Mouse (Mus musculus) induced T-regulatory cell, adult 2 months (primary cell): ENCODE measurements at regions not wholly inside any gene's neighbourhood (a gene's known extent, or its start where the extent isn't known, plus 50 kb on each side); places are given as distances from the start of the nearest gene placed in this dataset.

Experiments
- DNase-seq: peaks from one replicate; pipeline ENCODE4 v3.0.0-alpha.2; 2012; ENCODE audit warnings: low read depth

DNA sequence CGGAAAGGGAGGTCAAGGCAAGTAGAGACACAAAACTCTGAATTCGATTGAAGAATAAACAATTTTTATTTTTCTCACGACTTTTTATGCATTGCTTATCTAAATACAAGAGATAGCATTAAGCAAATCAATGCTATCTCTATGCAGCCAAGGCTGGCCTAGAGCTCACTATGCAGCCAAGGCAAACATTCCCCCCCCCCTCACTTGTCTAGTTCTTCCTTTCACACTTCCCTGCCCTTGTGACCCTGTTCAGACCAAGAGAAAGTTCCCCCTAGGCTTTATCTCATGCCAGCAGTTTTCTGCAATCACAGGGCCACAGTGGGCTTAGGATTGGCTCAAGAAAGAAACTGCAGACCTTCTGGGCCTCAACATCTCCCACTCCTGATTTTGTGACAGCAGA lies 417.9 kb upstream of the Rag2 start:
- no peak for DNase-seq

DNA sequence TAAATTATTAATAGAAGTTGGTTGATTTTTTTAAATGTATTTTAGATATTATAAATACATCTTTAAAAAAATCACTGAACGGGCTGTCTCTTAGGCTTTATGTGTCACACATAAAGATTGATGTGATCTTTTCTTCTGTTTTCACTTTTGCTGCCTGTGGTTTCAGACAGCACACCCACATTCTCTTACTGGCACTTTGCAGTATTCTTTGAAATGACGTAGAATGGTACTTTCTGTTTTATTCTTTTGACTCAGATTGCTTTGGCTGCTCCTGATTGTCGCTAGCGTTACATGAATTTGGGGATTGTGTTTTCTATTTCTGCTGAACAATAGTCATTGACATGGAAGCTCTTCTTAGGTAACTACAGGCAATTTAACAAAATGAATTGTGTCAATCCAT lies 415.4 kb upstream of the Rag2 start:
- DNase-seq: peak; percentile 8

- DNase-seq: no peak
Measured at GRCm38 (mm10) chr2:101220759-101221158, 403.8 kb upstream of the Rag2 start.

DNA sequence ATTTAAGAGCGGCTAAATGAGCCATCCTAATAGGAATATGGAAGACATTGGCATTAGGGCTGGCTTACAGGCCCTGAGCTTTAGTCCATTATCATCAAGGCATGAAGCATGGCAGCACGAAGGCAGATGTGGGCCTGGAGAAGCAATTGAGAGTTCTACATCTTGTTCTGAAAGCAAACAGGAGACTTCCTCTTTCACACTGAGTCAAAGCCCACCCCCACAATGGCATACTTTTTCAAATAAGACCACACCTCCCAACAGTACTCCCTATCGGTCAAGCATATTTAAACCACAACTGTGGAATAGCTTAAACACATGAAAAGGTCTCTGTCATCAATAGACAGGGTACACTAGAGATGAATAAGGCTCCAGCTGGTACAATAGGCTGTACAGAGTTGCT lies 381.5 kb upstream of the Rag2 start:
- no peak for DNase-seq

DNA sequence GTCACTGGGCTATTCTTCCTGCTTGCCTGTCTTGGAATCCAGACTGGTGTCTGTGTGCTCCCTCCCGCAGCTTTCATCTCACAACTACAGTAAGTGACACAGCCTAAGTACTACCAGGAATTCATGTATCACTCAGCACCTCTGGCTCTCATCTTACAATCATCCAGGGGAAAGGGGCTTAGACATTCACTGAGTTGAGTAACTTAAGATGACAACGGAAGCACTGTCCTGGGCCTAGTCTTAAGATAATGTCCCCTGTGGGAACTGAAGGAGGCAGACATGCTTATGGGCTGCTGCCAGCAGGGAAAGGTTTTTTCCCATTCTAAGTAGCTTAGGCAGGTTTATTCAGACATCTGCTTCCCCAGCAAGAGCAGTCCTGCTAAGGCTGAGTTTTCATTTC lies 377.4 kb upstream of the Rag2 start:
- no peak for DNase-seq

DNA sequence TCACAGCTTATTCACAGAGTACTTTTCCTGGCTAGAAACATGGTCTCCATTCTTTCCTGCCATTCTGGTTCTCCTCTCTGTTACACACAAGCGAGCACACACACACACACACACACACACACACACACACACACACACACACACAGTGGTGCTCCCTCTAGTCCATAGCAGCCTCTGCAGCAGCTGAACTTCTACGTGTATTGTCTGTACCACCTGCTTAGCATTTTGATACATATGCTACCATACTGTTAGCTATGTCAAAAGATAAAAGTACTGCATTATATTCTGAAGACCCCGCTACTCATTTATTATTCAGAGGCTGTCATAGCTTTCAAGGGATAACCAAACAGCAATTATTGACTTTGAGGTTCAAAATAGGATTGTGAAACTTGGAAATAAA lies 372.3 kb upstream of the Rag2 start:
- DNase-seq: no peak

DNA sequence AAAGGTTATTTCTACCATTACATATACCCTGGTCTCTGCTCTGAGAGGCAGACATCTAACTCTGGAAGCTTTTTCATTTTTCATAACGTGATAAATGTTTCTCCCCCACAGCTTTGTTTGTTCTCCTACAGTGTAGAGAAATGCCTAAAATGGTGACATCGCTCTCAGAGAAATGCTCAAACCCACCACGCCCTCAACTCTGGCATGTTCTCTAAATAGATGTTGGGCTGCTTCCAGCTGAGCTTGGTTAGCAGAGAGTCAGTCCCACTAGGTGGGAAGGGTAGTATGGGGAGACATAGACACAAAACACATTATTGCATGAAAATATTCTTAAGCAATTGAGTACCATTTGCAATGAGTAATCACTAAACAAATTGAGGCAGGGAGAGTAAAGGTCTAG lies 368.1 kb upstream of the Rag2 start:
- no peak for DNase-seq

DNA sequence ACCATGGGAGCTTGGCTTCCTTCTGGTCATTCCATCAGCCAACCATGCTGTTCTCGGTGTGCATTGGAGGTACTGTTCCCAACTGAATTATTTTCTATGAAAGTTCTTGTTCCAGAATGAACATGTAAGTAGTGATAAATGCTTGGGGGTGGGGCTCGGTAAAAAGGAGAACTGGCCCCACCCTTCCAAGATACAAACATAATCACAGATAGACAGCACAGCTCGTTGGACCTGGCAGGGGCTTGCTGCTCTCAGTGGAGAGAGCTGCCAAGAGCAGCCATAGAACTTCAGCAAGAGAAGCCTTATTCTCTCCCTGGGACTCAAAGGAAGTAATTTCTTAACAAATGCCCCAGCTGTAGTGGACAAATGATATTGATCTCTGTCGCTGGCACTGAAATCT lies 360.6 kb upstream of the Rag2 start:
- no peak for DNase-seq

- no peak for DNase-seq
Measured at GRCm38 (mm10) chr2:101266685-101267374, 357.7 kb upstream of the Rag2 start.

DNA sequence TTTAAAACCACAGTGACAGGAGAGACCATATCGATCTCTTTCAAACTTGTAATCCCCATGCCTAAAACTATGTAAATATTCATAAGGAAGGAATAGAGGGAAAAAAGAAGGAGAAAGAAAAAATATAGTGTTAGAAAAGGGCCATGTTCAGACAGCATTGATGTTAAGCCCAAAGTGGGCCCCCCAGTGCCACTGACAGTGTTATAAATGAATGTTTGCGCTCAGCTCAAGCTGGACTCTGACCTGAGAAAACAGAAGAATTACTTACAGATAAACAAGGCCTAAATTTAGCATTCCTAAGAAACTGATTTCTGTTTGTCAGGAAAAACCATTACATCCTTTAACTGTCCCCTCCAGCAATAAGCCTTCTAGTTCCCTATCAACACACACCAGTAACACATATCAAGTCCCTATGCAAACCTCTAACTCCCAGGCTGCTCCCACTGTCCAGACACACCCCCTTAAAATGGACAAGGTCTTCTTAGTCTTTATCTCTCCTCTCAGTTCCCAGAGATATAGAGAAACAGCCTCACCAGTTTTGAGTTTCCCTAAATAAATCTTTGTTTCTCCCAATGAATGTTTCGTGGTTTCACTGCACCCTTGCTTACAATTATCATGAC lies 350.4 kb upstream of the Rag2 start:
- DNase-seq: no peak

DNA sequence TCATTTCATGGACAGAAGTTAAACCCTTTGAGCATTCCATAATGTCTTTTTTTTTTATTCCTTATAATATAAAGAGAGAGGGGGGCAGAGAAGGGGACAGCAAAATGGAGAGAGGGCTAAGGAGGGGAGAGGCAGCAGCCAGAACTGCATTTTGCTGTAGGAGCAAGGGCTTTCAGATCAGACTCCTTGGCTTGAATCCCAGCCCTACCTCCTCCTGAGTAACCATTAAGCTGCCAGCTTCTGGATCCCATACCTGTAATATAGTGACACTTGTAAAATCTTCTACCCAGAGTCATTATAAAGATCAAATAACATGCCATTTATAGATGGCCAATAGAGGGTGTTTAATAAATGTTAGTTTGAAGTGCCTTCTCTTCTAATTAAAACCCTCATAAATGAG lies 339.6 kb upstream of the Rag2 start:
- no peak for DNase-seq

DNA sequence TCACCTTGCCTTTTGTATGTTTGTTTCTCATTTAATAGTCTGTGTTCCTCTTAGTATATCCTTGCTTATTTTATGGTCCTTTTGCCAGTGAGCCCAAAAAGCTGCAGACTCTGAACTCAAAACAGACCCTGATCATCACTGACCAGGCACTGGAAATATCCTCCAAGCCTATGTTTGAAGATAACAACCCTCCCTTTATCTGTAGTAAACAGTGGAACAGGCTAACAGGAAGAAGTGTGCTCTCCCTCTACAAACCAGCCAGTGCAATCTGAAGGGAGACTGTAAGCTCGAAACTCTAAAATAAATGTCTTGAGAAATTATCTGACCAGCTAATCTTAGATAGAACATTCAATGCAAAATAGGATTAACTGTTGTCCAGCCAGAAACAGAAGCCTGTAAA lies 336.4 kb upstream of the Rag2 start:
- DNase-seq: no peak

- DNase-seq: peak; percentile 1
Measured at GRCm38 (mm10) chr2:101289168-101289567, 335.4 kb upstream of the Rag2 start.

GRCm38 (mm10) chr2:101290738-101291137 lies 333.8 kb upstream of the Rag2 start:
- no peak for DNase-seq

DNA sequence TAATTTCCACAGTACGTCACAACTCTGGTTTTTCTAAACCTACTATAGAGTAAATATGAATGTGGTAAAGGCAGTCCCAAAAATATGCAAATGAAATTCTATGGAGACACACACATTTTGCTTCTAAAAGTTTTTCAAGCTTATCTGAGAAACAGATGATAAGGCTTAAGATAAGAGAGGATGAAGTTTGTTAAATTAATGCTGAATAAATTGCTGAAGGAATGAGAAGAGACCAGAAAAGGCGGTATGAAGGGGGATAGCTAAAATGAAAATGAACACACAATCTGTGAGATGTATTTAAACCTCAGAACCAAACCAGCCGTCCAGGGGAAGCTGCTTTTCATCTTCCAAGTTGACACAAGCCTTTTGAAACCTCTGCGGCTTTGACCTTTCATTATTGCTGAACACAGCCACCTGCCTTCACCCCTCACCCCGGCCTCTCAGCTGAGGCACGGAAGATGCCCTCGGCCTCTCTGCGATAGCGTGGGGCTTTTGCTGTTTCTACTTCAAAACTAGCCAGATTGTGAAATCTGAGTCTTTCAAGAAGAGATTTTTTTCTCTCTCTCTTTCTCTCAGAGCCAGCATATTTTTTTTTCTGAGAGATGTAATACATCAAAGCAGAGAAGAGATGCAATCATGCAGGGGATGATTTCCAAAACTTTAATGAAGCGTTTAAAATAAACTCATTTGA lies 328.7 kb upstream of the Rag2 start:
- DNase-seq: no peak

- DNase-seq: no peak
Measured at GRCm38 (mm10) chr2:101296369-101296682, 328.2 kb upstream of the Rag2 start.

GRCm38 (mm10) chr2:101296778-101297177 lies 327.7 kb upstream of the Rag2 start:
- DNase-seq: no peak

DNA sequence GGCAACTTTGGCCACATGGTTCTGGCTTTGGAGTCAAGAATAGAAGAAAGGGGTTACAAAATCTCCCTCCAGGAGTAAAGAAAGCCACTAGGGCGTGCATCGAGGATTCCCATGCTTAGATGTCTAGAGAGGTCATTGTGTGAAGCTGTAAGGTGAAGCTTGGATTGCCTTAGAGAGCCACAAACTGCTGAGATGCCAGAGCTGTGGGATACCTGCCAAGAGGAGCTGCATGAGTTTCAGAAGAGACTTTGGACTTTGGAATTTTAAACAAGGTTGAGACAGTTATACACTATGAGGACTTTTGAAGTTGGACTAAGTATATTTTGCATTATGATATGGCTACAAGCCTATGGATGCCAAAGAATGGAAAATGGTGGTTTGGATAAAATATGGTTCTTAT lies 325.4 kb upstream of the Rag2 start:
- no peak for DNase-seq

GRCm38 (mm10) chr2:101300106-101300505 lies 324.4 kb upstream of the Rag2 start:
- no peak for DNase-seq

DNA sequence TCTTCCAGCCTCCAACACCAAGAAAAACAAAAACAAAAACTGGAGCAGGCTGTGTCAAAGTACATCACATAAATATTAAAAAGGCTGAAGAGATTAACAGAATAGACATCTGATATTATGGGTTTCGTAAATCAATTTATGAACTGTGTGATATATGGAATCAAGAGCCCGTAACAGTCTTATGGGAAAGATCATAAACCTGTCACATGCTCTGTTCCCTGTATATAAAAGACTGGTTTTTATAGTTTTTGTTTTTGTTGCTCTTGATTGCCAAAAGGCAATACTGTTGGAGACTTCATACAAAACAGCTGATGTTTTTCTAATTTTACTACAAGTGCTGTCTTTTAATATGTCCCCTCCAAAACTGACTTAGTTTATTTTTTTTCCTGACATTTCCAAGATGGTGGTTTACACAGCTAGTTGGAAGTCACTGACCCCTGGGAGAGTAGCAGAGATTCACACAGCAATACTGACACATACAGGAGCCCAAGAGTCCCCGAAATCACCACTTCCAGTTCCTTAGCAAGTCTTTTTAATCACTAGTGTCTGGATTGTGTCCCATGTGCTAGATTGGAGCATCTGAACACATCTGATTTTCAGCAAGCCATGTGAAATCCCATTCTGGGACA lies 303.1 kb upstream of the Rag2 start:
- no peak for DNase-seq

DNA sequence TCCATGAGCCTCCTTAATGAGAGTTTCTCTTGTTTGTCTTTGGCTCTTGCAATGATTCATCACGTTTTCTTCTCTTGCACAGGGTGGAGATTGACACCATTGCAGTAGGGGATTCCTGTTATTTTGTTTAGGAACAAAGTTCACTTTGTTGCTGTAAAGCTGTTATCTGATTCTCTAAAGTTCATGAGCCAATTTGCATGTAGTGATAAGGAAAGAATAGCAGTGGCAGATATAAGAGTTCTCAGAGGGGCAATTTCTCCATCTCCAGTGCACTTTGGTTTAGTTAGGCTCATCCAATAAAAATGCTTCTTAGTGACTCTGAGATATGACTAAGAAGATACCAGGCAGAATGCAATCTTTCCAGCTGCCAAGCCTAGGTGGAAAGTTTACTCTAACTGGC lies 267.8 kb upstream of the Rag2 start:
- no peak for DNase-seq

DNA sequence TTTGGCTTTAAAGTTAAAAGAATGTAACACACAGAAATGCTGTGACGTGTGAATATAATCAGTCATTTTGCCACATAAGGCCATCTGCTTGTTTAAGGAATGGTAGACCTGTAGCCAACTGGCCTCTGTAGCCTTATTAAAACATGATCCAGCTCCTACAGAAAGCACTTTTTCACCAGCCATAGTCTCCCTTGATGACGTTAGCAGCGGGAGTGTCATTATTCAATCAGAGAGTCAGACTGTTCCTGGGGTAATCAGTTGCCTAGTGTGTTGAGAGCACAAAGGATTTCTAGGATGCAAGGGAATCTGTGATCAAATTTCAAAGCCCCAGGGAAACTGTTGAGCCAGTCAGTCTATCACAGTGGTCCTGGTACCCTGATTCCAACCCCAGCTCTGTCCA lies 260.3 kb upstream of the Rag2 start:
- DNase-seq: no peak

GRCm38 (mm10) chr2:101368278-101368677 lies 256.2 kb upstream of the Rag2 start:
- no peak for DNase-seq
